Mouse (Mus musculus) intestine, embryonic 15.5 days (tissue): ENCODE measurements around the gene Sh3rf1. TPM values are rescaled to one million over a fixed set of nuclear protein-coding genes. Genes with fewer than 3 reads are reported as not detected.

ENCODE experiments used
- ATAC-seq: fragments of 200-750 bp; cut with Nextera tagmentation; 2 replicates; pipeline ENCODE4 v1.8.0; 2017; ENCODE audit warnings: moderate TSS enrichment, moderate library complexity
- H3K27ac ChIP-seq: fragments of 300-500 bp; sonication (generic); 2 replicates; pipeline ENCODE4 v1.5.1; 2015; ENCODE audit warnings: mild to moderate bottlenecking, inconsistent platforms
- H3K27me3 ChIP-seq: fragments of 300-500 bp; sonication (generic); replicated peaks from 2 replicates; pipeline ENCODE4 v1.6.1; 2015; ENCODE audit warnings: inconsistent platforms
- H3K36me3 ChIP-seq: fragments of 300-500 bp; sonication (generic); 2 replicates; pipeline ENCODE4 v1.6.1; 2015; ENCODE audit warnings: inconsistent platforms
- H3K4me1 ChIP-seq: fragments of 300-500 bp; sonication (generic); replicated peaks from 2 replicates; pipeline ENCODE4 v1.6.1; 2015; ENCODE audit warnings: inconsistent platforms
- H3K4me2 ChIP-seq: fragments of 300-500 bp; sonication (generic); replicated peaks from 2 replicates; pipeline ENCODE4 v1.6.1; 2015; ENCODE audit warnings: mild to moderate bottlenecking, inconsistent platforms
- H3K4me3 ChIP-seq: fragments of 300-500 bp; sonication (generic); replicated peaks from 2 replicates; pipeline ENCODE4 v1.5.1; 2015; ENCODE audit warnings: inconsistent platforms
- H3K9ac ChIP-seq: fragments of 300-500 bp; sonication (generic); 2 replicates; pipeline ENCODE4 v1.6.1; 2015; ENCODE audit warnings: inconsistent platforms
- H3K9me3 ChIP-seq: fragments of 300-500 bp; sonication (generic); 2 replicates; pipeline ENCODE4 v1.6.1; 2016; ENCODE audit warnings: inconsistent platforms
- WGBS: fragments of 180-500 bp; shearing (Covaris S2); methylation state at CpG from one replicate; pipeline ENCODE4 v1.1.7; 2015; 5-methylcytosine and 5-hydroxymethylcytosine counted together
- polyA plus RNA-seq: library from polyadenylated mRNA; unstranded; fragments of >200 nt; fragmentation: Nextera tagmentation; extraction: Ambion mirVana; gene quantifications from 2 replicates; pipeline ENCODE4 v1.2.1, GENCODE M21; 2015

Gene Sh3rf1
- polyA plus RNA-seq, 1 experiment from 2014 or later: 11.4 TPM

- H3K27ac ChIP-seq: no peak overlapping the region
- H3K9me3 ChIP-seq: no peaks in the 10 kb centered on the region
- no peak for ATAC-seq
- H3K36me3 ChIP-seq: peaks cover 17% of the 10 kb centered on the region; the same call in 1 of the 2 replicates
- 0 out of 2 replicates have a peak, but pooled peaks cover 9% of the 10 kb centered on the region for H3K4me1 ChIP-seq
- 68% methylated on average over 7 of the region's 7 CpGs for WGBS
- no peak overlapping the region for H3K4me3 ChIP-seq
- H3K9ac ChIP-seq: no peak overlapping the region
- no peak overlapping the region for H3K4me2 ChIP-seq
- H3K27me3 ChIP-seq: no peaks in the 10 kb centered on the region
Measured at GRCm38 (mm10) chr8:61375205-61375604, 151.5 kb downstream of the Sh3rf1 start.

DNA sequence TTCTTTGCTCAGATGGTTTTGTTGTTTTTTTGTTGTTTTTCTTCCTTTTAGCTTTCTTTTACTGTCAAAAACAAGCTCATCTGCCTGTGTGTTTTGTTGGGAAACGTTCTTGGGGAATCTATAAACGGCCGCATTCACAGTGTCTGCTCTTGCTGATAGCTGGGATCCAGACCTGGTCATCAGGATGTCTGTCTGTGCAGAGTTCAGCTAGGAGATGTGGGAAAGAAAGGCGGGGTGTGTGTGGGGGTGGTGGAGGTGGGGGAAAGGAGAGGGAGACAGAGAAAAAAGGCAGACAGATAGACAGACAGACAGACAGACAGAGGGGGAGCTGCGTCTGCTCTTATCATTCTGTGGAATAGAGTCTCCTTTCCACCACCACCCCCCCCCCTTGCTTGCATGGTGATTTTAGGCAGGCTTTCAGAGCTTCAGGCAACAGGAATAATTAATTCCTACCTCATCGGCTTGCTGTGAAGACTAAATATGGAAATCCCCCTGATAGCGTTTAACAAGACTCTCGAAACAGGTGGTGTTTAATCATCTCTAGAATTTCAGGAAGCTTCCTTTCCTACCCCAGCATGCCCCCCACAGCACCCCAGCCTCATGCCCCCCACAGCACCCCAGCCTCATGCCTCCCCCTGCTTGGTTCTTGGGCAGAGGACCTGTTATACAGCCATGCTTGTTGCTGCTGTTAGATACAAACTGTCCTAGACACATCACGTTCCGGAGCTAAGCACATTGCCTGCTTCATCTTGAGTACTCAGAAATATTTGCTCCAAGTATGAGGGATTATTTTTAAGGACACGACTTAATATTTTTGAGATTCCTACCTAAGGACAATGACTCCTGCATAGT, 155.4 kb downstream of the Sh3rf1 start:
- whole genome bisulfite sequencing: 66% methylated on average over 11 of the region's 11 CpGs
- ATAC-seq: peak; percentile 35; the same call in 1 of the 2 replicates
- H3K27ac ChIP-seq: no peak overlapping the region

DNA sequence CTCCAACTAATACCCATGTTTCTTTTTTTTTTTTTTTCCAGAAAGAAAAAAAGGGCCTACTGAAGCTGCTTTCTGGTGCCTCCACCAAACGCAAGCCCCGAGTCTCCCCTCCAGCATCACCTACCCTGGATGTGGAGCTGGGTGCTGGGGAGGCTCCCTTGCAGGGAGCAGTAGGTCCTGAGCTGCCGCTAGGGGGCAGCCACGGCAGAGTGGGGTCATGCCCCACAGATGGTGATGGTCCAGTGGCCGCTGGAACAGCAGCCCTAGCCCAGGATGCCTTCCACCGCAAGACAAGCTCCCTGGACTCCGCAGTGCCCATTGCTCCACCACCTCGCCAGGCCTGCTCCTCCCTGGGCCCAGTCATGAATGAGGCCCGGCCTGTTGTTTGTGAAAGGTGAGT, 160.9 kb downstream of the Sh3rf1 start:
- ATAC-seq: no peak
- Histone ChIP-seq H3K9me3 (no peaks in the 10 kb centered on the region), H3K4me1 (peaks cover 12% of the 10 kb centered on the region), H3K4me3 (no peak overlapping the region), H3K27ac (no peak overlapping the region), H3K36me3 (peaks cover 4% of the 10 kb centered on the region; the same call in 1 of the 2 replicates), H3K9ac (no peak overlapping the region), H3K27me3 (no peaks in the 10 kb centered on the region), H3K4me2 (no peak overlapping the region)
- 78% methylated on average over 9 of the region's 9 CpGs for WGBS

More for the DNA sequence above, 155.4 kb downstream of the Sh3rf1 start:
- H3K9ac ChIP-seq: no peak overlapping the region
- H3K9me3 ChIP-seq: no peaks in the 10 kb centered on the region
- 0 out of 2 replicates have a peak, but pooled peaks cover 9% of the 10 kb centered on the region for H3K4me1 ChIP-seq
- no peaks in the 10 kb centered on the region for H3K27me3 ChIP-seq
- no peak overlapping the region for H3K4me3 ChIP-seq
- H3K36me3 ChIP-seq: 0 out of 2 replicates have a peak, but pooled peaks cover 6% of the 10 kb centered on the region
- H3K4me2 ChIP-seq: no peak overlapping the region

DNA sequence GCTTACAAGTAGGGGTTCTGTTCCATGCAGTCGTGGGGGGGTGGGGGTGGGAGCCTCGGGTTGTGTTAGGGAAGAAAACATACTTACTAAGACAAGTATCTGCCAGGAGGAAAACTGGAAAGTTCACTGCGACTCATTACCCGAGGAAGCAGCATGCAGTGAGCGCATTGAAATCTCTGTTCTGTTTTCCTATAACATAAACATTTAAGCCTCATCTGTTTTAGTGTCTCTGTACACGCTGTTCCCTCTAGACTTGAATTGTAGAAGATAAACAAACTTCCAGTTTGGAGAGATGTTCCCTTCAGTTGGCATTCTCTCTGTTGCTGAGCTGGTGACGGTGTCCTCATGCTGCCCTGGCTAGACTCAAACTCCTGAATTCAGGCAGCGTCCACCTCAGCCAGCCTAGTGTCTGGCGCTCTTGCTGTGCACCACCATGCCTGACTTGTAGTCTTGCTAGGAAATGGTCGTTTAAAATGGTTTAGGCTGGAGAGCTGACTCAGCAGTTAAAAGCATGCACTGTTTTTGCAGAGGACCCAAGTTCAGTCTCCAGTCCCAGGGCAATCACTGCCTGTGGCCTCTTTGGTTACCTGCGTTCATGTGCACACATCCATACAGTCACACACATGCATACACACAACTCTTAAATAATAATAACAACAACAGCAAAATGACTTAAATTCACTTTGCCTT, 162.0 kb downstream of the Sh3rf1 start:
- H3K36me3 ChIP-seq: peaks cover 4% of the 10 kb centered on the region; the same call in 1 of the 2 replicates
- no peak; the same call in 1 of the 2 replicates for ATAC-seq
- H3K27me3 ChIP-seq: no peaks in the 10 kb centered on the region
- peaks cover 12% of the 10 kb centered on the region for H3K4me1 ChIP-seq
- H3K27ac ChIP-seq: 0 out of 2 replicates have a peak overlapping the region, but pooled peaks have one; percentile 40
- no peak overlapping the region for H3K9ac ChIP-seq
- 52% methylated on average over 11 of the region's 11 CpGs for WGBS
- H3K4me2 ChIP-seq: no peak overlapping the region
- H3K9me3 ChIP-seq: no peaks in the 10 kb centered on the region
- H3K4me3 ChIP-seq: no peak overlapping the region

DNA sequence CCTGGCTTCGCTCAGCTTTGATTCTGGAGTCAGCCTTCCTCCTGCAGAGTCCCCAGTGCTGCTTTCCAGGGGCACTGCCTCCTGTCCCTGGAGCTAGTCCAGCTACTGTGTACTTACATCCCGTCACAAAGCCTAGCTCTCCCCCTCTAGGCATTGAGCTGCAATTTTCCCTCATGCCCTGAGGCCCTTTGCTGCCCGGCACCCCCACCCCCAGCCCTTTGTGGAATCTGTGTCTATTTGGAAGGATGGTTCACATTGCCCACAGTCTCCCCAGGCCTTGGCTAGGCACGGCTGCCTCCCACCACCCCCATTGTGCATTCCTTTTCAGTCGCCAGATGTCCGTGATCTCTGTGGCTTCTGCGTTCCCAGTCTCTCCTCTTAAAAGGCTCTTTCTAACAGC, 163.0 kb downstream of the Sh3rf1 start:
- Histone ChIP-seq H3K4me2 (no peak overlapping the region), H3K4me1 (peaks cover 12% of the 10 kb centered on the region), H3K4me3 (no peak overlapping the region), H3K27me3 (no peaks in the 10 kb centered on the region), H3K27ac (no peak overlapping the region), H3K36me3 (peaks cover 4% of the 10 kb centered on the region; the same call in 1 of the 2 replicates), H3K9ac (no peak overlapping the region), H3K9me3 (no peaks in the 10 kb centered on the region)
- 0 out of 2 replicates have a peak, but pooled peaks have one; percentile 21 for ATAC-seq
- 48% methylated on average over 7 of the region's 7 CpGs for WGBS

DNA sequence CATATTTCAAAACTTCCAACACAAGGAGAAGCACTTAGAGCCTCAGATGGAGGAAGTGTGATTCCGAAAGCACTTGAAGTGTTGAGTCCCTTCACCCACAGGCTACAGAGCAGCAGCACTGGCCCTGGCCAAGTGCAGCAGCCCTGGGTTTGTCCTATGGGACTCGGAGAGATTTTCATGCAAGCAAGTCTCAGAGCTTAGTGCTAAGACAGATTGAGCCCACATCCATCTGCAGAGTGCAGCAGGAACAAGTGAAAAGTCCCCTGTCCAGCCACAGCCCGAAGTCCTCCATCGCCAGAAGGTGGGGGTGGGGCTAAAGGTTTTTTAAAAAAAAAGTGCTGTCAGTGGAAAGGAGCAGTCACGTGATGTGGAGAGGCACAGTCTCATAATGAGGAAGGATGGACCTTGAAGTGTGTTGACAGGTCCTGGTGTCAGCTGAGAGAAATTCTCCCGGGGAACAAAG, 163.9 kb downstream of the Sh3rf1 start:
- no peak overlapping the region for H3K4me2 ChIP-seq
- 60% methylated on average over 6 of the region's 6 CpGs for WGBS
- no peaks in the 10 kb centered on the region for H3K27me3 ChIP-seq
- H3K4me3 ChIP-seq: no peak overlapping the region
- peaks cover 12% of the 10 kb centered on the region for H3K4me1 ChIP-seq
- no peak; the same call in 1 of the 2 replicates for ATAC-seq
- peaks cover 4% of the 10 kb centered on the region; the same call in 1 of the 2 replicates for H3K36me3 ChIP-seq
- no peak overlapping the region for H3K27ac ChIP-seq
- H3K9me3 ChIP-seq: no peaks in the 10 kb centered on the region
- H3K9ac ChIP-seq: no peak overlapping the region

DNA sequence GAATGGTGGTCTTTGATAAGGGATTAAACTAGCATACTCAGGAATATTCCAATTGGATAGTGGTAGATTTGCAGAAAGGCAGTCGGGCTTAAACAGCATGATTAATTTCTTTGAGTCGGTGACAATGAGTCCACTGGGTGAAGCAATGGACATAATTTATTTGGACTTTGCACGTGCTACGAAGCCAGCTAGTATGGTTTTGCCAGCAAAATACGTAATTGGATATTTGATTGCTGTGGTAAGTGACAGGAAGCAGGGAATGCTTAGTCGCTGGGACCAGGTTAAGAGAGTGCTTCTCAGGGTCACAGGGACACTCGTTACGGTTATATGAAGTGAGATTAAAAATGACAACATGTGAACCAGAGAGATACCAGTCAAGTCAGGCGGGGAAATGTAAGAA, 164.7 kb downstream of the Sh3rf1 start:
- Histone ChIP-seq H3K4me1 (peaks cover 12% of the 10 kb centered on the region), H3K27me3 (no peaks in the 10 kb centered on the region), H3K27ac (no peak overlapping the region), H3K4me3 (no peak overlapping the region), H3K36me3 (peaks cover 4% of the 10 kb centered on the region; the same call in 1 of the 2 replicates), H3K9ac (no peak overlapping the region), H3K9me3 (no peaks in the 10 kb centered on the region), H3K4me2 (no peak overlapping the region)
- no peak for ATAC-seq
- 77% methylated on average over 9 of the region's 9 CpGs for WGBS

DNA sequence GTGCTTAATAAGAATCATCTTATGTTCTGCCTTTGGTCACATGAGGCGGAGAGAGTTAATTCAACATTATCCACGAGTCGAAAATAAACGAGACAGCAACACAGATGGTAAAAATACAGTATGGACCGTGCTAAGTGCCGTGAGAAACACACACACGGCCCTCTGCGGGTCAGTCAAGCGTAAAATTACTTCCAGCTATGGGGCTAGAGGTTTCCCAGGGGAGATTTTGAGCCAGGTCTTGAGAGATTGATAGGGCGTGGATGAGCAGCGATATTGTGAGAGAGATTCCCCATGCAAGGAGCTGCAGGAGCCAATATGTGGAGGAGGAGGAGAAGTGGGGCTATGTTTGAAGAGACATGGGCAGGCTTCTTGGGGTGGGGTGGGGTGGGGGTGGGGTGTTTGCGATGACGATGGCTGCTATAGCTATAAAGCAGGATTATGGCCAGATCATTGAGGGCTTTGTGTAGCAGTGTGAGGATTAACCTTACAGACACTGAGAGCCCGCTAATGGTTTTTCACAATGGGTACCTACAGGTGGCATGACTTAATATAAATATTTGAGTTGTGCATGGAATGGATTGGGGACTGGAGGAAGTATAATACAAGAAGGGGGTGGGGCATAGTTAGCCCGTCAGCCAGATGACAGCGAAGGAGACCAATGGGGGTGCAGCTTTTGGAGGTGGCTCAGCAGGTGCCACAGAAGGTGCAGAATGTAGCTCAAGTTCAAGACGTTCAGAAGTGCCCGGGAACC, 166.8 kb downstream of the Sh3rf1 start:
- no peaks in the 10 kb centered on the region for H3K9me3 ChIP-seq
- no peak overlapping the region for H3K27ac ChIP-seq
- H3K36me3 ChIP-seq: no peaks in the 10 kb centered on the region
- no peak overlapping the region for H3K4me3 ChIP-seq
- no peaks in the 10 kb centered on the region for H3K27me3 ChIP-seq
- no peak overlapping the region for H3K4me2 ChIP-seq
- H3K9ac ChIP-seq: no peak overlapping the region
- ATAC-seq: peak; percentile 54
- WGBS: 75% methylated on average over 18 of the region's 18 CpGs
- peaks cover 9% of the 10 kb centered on the region for H3K4me1 ChIP-seq

DNA sequence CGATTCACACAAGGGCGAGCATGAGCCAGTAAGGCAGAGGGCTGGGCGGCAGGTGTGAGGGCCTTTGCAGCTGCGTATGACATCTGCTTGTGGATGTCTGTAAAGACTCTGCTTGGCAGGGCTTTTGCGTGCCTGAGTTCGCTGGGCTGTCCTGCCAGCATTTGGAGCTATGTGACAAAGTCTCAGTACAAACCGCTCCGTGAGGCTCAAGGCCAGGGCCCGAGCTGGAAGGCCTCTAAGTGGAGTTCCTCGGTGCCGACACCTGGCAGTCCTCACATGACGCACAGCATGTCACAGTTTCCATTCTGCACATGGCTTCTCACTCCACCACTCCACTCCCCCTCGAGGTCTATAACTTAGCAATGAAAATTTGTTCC, 167.4 kb downstream of the Sh3rf1 start:
- Histone ChIP-seq H3K4me3 (no peak overlapping the region), H3K4me2 (no peak overlapping the region), H3K36me3 (no peaks in the 10 kb centered on the region), H3K9me3 (no peaks in the 10 kb centered on the region), H3K9ac (no peak overlapping the region), H3K27me3 (no peaks in the 10 kb centered on the region), H3K27ac (no peak overlapping the region), H3K4me1 (peaks cover 9% of the 10 kb centered on the region)
- peak; percentile 49 for ATAC-seq
- WGBS: 74% methylated on average over 13 of the region's 13 CpGs

GRCm38 (mm10) chr8:61397139-61397538, 173.5 kb downstream of the Sh3rf1 start:
- H3K27me3 ChIP-seq: no peaks in the 10 kb centered on the region
- H3K9me3 ChIP-seq: no peaks in the 10 kb centered on the region
- whole genome bisulfite sequencing: 13% methylated on average over 2 of the region's 2 CpGs
- no peak overlapping the region for H3K9ac ChIP-seq
- H3K36me3 ChIP-seq: no peaks in the 10 kb centered on the region
- H3K27ac ChIP-seq: peak overlapping the region; percentile 71
- ATAC-seq: peak; percentile 92
- peaks cover 3% of the 10 kb centered on the region; the same call in 1 of the 2 replicates for H3K4me1 ChIP-seq
- no peak overlapping the region for H3K4me3 ChIP-seq
- no peak overlapping the region for H3K4me2 ChIP-seq

GRCm38 (mm10) chr8:61397755-61398154, 174.1 kb downstream of the Sh3rf1 start:
- 32% methylated on average over 7 of the region's 7 CpGs for WGBS
- Histone ChIP-seq H3K4me1 (peaks cover 3% of the 10 kb centered on the region; the same call in 1 of the 2 replicates), H3K9ac (no peak overlapping the region), H3K4me2 (no peak overlapping the region), H3K4me3 (no peak overlapping the region), H3K27me3 (no peaks in the 10 kb centered on the region), H3K27ac (peak overlapping the region; percentile 79), H3K9me3 (no peaks in the 10 kb centered on the region), H3K36me3 (no peaks in the 10 kb centered on the region)
- peak; percentile 82 for ATAC-seq

GRCm38 (mm10) chr8:61402861-61403260, 179.2 kb downstream of the Sh3rf1 start:
- ATAC-seq: peak; percentile 48
- no peak overlapping the region for H3K9ac ChIP-seq
- H3K4me2 ChIP-seq: no peak overlapping the region
- no peaks in the 10 kb centered on the region for H3K9me3 ChIP-seq
- H3K4me1 ChIP-seq: peaks cover 9% of the 10 kb centered on the region
- 65% methylated on average over 7 of the region's 7 CpGs for WGBS
- peak overlapping the region; percentile 65 for H3K27ac ChIP-seq
- no peak overlapping the region for H3K4me3 ChIP-seq
- H3K36me3 ChIP-seq: no peaks in the 10 kb centered on the region
- H3K27me3 ChIP-seq: no peaks in the 10 kb centered on the region
